Mouse (Mus musculus): ENCODE measurements around the gene Spryd7. TPM values are rescaled to one million over a fixed set of nuclear protein-coding genes. Genes with fewer than 3 reads are reported as not detected.
"Not testable (repeated sequence)": the region's sequence is repeated elsewhere in the genome, so short reads cannot be mapped to it uniquely, and the experiment has no call there.

Spryd7 gene
- polyA plus RNA-seq, 1 experiment from 2014 or later, result 30.7 TPM

GRCm38 (mm10) chr14:61572131-61572530 is 15.4 kb upstream of the Spryd7 start:
- no peak overlapping the region for H3K4me3 ChIP-seq (replicated peaks; ENCODE audit: low read depth, low read length)
- DNase-seq (ENCODE audit: low spot score), result no peak
- peak; percentile 52 for ATAC-seq (replicated peaks; ENCODE audit: low FRiP score, low read depth)
- no peaks in the 10 kb centered on the region for H3K4me1 ChIP-seq (replicated peaks; ENCODE audit: insufficient read depth, low read length)
- no peak overlapping the region for H3K4me2 ChIP-seq (ENCODE audit: low read length)
- no peak overlapping the region for H3K27ac ChIP-seq
- H3K9ac ChIP-seq (ENCODE audit: low read depth, low read length), result no peak overlapping the region
- no peaks in the 10 kb centered on the region for H3K27me3 ChIP-seq (ENCODE audit: insufficient read depth, low read length)
- no peak for TF ChIP-seq CTCF (IDR thresholded peaks at IDR 0.05; ENCODE audit: low read depth)
- 64% methylated on average over 2 of the region's 2 CpGs for WGBS
- H3K36me3 ChIP-seq (ENCODE audit: insufficient read depth, low read length), result no peaks in the 10 kb centered on the region
- H3K9me3 ChIP-seq (replicated peaks; ENCODE audit: low read length), result no peaks in the 10 kb centered on the region

- Histone ChIP-seq H3K4me2 (ENCODE audit: low read length) (peak overlapping the region; percentile 34), H3K27ac (no peak overlapping the region), H3K4me1 (replicated peaks; ENCODE audit: insufficient read depth, low read length) (no peaks in the 10 kb centered on the region), H3K27me3 (ENCODE audit: insufficient read depth, low read length) (no peaks in the 10 kb centered on the region), H3K9me3 (replicated peaks; ENCODE audit: low read length) (no peaks in the 10 kb centered on the region), H3K4me3 (replicated peaks; ENCODE audit: low read depth, low read length) (no peak overlapping the region), H3K36me3 (ENCODE audit: insufficient read depth, low read length) (no peaks in the 10 kb centered on the region), H3K9ac (ENCODE audit: low read depth, low read length) (no peak overlapping the region)
- WGBS, result 13% methylated on average over 4 of the region's 4 CpGs
- DNase-seq (ENCODE audit: low spot score) (peak; percentile 87), ATAC-seq (replicated peaks; ENCODE audit: low FRiP score, low read depth) (no peak)
- TF ChIP-seq CTCF (IDR thresholded peaks at IDR 0.05; ENCODE audit: low read depth), result peak; percentile 95
Measured at GRCm38 (mm10) chr14:61571366-61571765, 14.7 kb upstream of the Spryd7 start.

GRCm38 (mm10) chr14:61569344-61569743 is 12.7 kb upstream of the Spryd7 start:
- Histone ChIP-seq H3K4me2 (ENCODE audit: low read length) (no peak overlapping the region), H3K27me3 (ENCODE audit: insufficient read depth, low read length) (no peaks in the 10 kb centered on the region), H3K4me3 (replicated peaks; ENCODE audit: low read depth, low read length) (no peak overlapping the region), H3K27ac (no peak overlapping the region), H3K4me1 (replicated peaks; ENCODE audit: insufficient read depth, low read length) (no peaks in the 10 kb centered on the region), H3K36me3 (ENCODE audit: insufficient read depth, low read length) (no peaks in the 10 kb centered on the region), H3K9ac (ENCODE audit: low read depth, low read length) (no peak overlapping the region), H3K9me3 (replicated peaks; ENCODE audit: low read length) (no peaks in the 10 kb centered on the region)
- 38% methylated on average over 2 of the region's 2 CpGs for WGBS
- no peak for TF ChIP-seq CTCF (IDR thresholded peaks at IDR 0.05; ENCODE audit: low read depth)
- ATAC-seq (replicated peaks; ENCODE audit: low FRiP score, low read depth) (peak; percentile 44; the same call in 1 of the 2 replicates), DNase-seq (ENCODE audit: low spot score) (peak; percentile 79)

GRCm38 (mm10) chr14:61566211-61566610 is 9.5 kb upstream of the Spryd7 start:
- not testable (repeated sequence) for ATAC-seq (replicated peaks; ENCODE audit: low FRiP score, low read depth); H3K4me3 ChIP-seq (replicated peaks; ENCODE audit: low read depth, low read length); H3K9me3 ChIP-seq (replicated peaks; ENCODE audit: low read length); DNase-seq (ENCODE audit: low spot score); H3K4me1 ChIP-seq (replicated peaks; ENCODE audit: insufficient read depth, low read length); H3K27me3 ChIP-seq (ENCODE audit: insufficient read depth, low read length); H3K4me2 ChIP-seq (ENCODE audit: low read length); H3K27ac ChIP-seq; H3K9ac ChIP-seq (ENCODE audit: low read depth, low read length); H3K36me3 ChIP-seq (ENCODE audit: insufficient read depth, low read length)
- 91% methylated on average over 4 of the region's 4 CpGs for WGBS

GRCm38 (mm10) chr14:61559856-61560255 is 3.2 kb upstream of the Spryd7 start:
- no peaks in the 10 kb centered on the region; the same call in 1 of the 2 replicates for H3K9me3 ChIP-seq (replicated peaks; ENCODE audit: low read length)
- no peak overlapping the region for H3K27ac ChIP-seq
- no peaks in the 10 kb centered on the region for H3K36me3 ChIP-seq (ENCODE audit: insufficient read depth, low read length)
- no peak for ATAC-seq (replicated peaks; ENCODE audit: low FRiP score, low read depth)
- H3K4me1 ChIP-seq (replicated peaks; ENCODE audit: insufficient read depth, low read length), result no peaks in the 10 kb centered on the region
- H3K4me3 ChIP-seq (replicated peaks; ENCODE audit: low read depth, low read length), result no peak overlapping the region
- WGBS, result 77% methylated on average over 3 of the region's 3 CpGs
- no peak for TF ChIP-seq CTCF (IDR thresholded peaks at IDR 0.05; ENCODE audit: low read depth)
- DNase-seq (ENCODE audit: low spot score), result no peak
- H3K9ac ChIP-seq (ENCODE audit: low read depth, low read length), result no peak overlapping the region
- H3K4me2 ChIP-seq (ENCODE audit: low read length), result no peak overlapping the region
- H3K27me3 ChIP-seq (ENCODE audit: insufficient read depth, low read length), result no peaks in the 10 kb centered on the region

- 85% methylated on average over 6 of the region's 6 CpGs for WGBS
- Histone ChIP-seq H3K27ac (no peak overlapping the region), H3K27me3 (ENCODE audit: insufficient read depth, low read length) (no peaks in the 10 kb centered on the region), H3K9ac (ENCODE audit: low read depth, low read length) (no peak overlapping the region), H3K4me2 (ENCODE audit: low read length) (no peak overlapping the region), H3K36me3 (ENCODE audit: insufficient read depth, low read length) (no peaks in the 10 kb centered on the region), H3K4me3 (replicated peaks; ENCODE audit: low read depth, low read length) (no peak overlapping the region), H3K9me3 (replicated peaks; ENCODE audit: low read length) (no peaks in the 10 kb centered on the region; the same call in 1 of the 2 replicates), H3K4me1 (replicated peaks; ENCODE audit: insufficient read depth, low read length) (no peaks in the 10 kb centered on the region)
- DNase-seq (ENCODE audit: low spot score), result no peak
- no peak for ATAC-seq (replicated peaks; ENCODE audit: low FRiP score, low read depth)
- no peak for TF ChIP-seq CTCF (IDR thresholded peaks at IDR 0.05; ENCODE audit: low read depth)
Measured at GRCm38 (mm10) chr14:61558901-61559300, 2.2 kb upstream of the Spryd7 start.

GRCm38 (mm10) chr14:61555931-61556288 is 776 bp downstream of the Spryd7 start:
- Histone ChIP-seq H3K4me2 (ENCODE audit: low read length) (peak overlapping the region; percentile 85), H3K9ac (ENCODE audit: low read depth, low read length) (peak overlapping the region; percentile 67), H3K9me3 (replicated peaks; ENCODE audit: low read length) (no peaks in the 10 kb centered on the region), H3K4me3 (replicated peaks; ENCODE audit: low read depth, low read length) (peak overlapping the region; percentile 58), H3K27ac (peak overlapping the region; percentile 85), H3K36me3 (ENCODE audit: insufficient read depth, low read length) (no peaks in the 10 kb centered on the region), H3K4me1 (replicated peaks; ENCODE audit: insufficient read depth, low read length) (no peaks in the 10 kb centered on the region), H3K27me3 (ENCODE audit: insufficient read depth, low read length) (no peaks in the 10 kb centered on the region)
- 2% methylated on average over 6 of the region's 6 CpGs for WGBS
- DNase-seq (ENCODE audit: low spot score) (no peak), ATAC-seq (replicated peaks; ENCODE audit: low FRiP score, low read depth) (no peak)
- no peak for TF ChIP-seq CTCF (IDR thresholded peaks at IDR 0.05; ENCODE audit: low read depth)

Measured in kidney, postnatal 0 days (tissue).